Mouse (Mus musculus): ENCODE measurements around the gene Hist1h2ag. TPM values are rescaled to one million over a fixed set of nuclear protein-coding genes. Genes with fewer than 3 reads are reported as not detected.
A peak's percentile ranks its signal among the peaks of the same experiment; 100 is the strongest.
"Not testable (repeated sequence)": the region's sequence is repeated elsewhere in the genome, so short reads cannot be mapped to it uniquely, and the experiment has no call there.

The Hist1h2ag gene
- polyA plus RNA-seq (2015; fragmentation: Nextera tagmentation; extraction: Ambion mirVana) = 7.4 and 9.4 TPM in 2 replicates

- peak; percentile 85 for ATAC-seq
- Histone ChIP-seq H3K4me1 (ENCODE audit: insufficient read depth) (peaks cover 11% of the 10 kb centered on the region), H3K9ac (replicated peaks) (peak within 1 kb of the TSS; percentile 74), H3K27ac (ENCODE audit: low read depth) (peak within 1 kb of the TSS; percentile 96), H3K4me3 (ENCODE audit: low read depth, low read length) (peak within 1 kb of the TSS; percentile 54), H3K4me2 (ENCODE audit: low read depth, low read length) (peak within 1 kb of the TSS; percentile 80)
- not testable (repeated sequence) for H3K27me3 ChIP-seq (ENCODE audit: insufficient read depth, low read length); H3K36me3 ChIP-seq (replicated peaks; ENCODE audit: insufficient read depth, low read length); H3K9me3 ChIP-seq (ENCODE audit: low read length)
- WGBS (ENCODE audit: insufficient replicate concordance) = under 1% methylated on average over 43 of the region's 80 CpGs
- peak; percentile 87 for DNase-seq
- peak; percentile 86; the same call in 1 of the 2 replicates for TF ChIP-seq EP300 (IDR thresholded peaks at IDR 0.05; ENCODE audit: low read depth)
Measured at GRCm38 (mm10) chr13:22042568-22043502, at the start of gene Hist1h2ag, which contains the start of gene Hist1h2bj. Hist1h2ag (minus strand) TSS chr13:22042944. Hist1h2bj (plus strand) TSS chr13:22043214.

- 52% methylated on average over 1 of the region's 1 CpGs for WGBS (ENCODE audit: insufficient replicate concordance)
- H3K27ac ChIP-seq (ENCODE audit: low read depth); H3K4me1 ChIP-seq (ENCODE audit: insufficient read depth); H3K9ac ChIP-seq (replicated peaks); H3K4me3 ChIP-seq (ENCODE audit: low read depth, low read length); H3K36me3 ChIP-seq (replicated peaks; ENCODE audit: insufficient read depth, low read length); H3K9me3 ChIP-seq (ENCODE audit: low read length); H3K4me2 ChIP-seq (ENCODE audit: low read depth, low read length); ATAC-seq; DNase-seq; H3K27me3 ChIP-seq (ENCODE audit: insufficient read depth, low read length): not testable (repeated sequence)
Measured at GRCm38 (mm10) chr13:22084140-22084539, 41.4 kb upstream of the Hist1h2ag start, which contains the start of gene Vmn1r188. Vmn1r188 (plus strand) TSS chr13:22084440.

GRCm38 (mm10) chr13:22063468-22063867, 20.7 kb upstream of the Hist1h2ag start:
- H3K27ac ChIP-seq (ENCODE audit: low read depth) = no peak overlapping the region
- H3K4me1 ChIP-seq (ENCODE audit: insufficient read depth) = no peaks in the 10 kb centered on the region
- WGBS (ENCODE audit: insufficient replicate concordance) = 43% methylated on average over 1 of the region's 1 CpGs
- TF ChIP-seq EP300 (IDR thresholded peaks at IDR 0.05; ENCODE audit: low read depth) (no peak), CTCF (IDR thresholded peaks at IDR 0.05; ENCODE audit: low read depth) (no peak)
- DNase-seq (no peak), ATAC-seq (no peak)
- no peak overlapping the region for H3K9ac ChIP-seq (replicated peaks)
- no peaks in the 10 kb centered on the region for H3K27me3 ChIP-seq (ENCODE audit: insufficient read depth, low read length)
- H3K4me2 ChIP-seq (ENCODE audit: low read depth, low read length) = no peak overlapping the region
- no peaks in the 10 kb centered on the region for H3K9me3 ChIP-seq (ENCODE audit: low read length)
- no peak overlapping the region for H3K4me3 ChIP-seq (ENCODE audit: low read depth, low read length)
- no peaks in the 10 kb centered on the region for H3K36me3 ChIP-seq (replicated peaks; ENCODE audit: insufficient read depth, low read length)

- 54% methylated on average over 1 of the region's 1 CpGs for WGBS (ENCODE audit: insufficient replicate concordance)
- no peak for TF ChIP-seq EP300 (IDR thresholded peaks at IDR 0.05; ENCODE audit: low read depth)
- no peak for TF ChIP-seq CTCF (IDR thresholded peaks at IDR 0.05; ENCODE audit: low read depth)
- Histone ChIP-seq H3K9me3 (ENCODE audit: low read length) (no peaks in the 10 kb centered on the region), H3K4me3 (ENCODE audit: low read depth, low read length) (no peak overlapping the region), H3K9ac (replicated peaks) (no peak overlapping the region), H3K4me2 (ENCODE audit: low read depth, low read length) (no peak overlapping the region), H3K4me1 (ENCODE audit: insufficient read depth) (no peaks in the 10 kb centered on the region), H3K36me3 (replicated peaks; ENCODE audit: insufficient read depth, low read length) (no peaks in the 10 kb centered on the region), H3K27ac (ENCODE audit: low read depth) (no peak overlapping the region), H3K27me3 (ENCODE audit: insufficient read depth, low read length) (no peaks in the 10 kb centered on the region)
- DNase-seq = no peak
- ATAC-seq = no peak
Measured at GRCm38 (mm10) chr13:22061422-22061821, 18.7 kb upstream of the Hist1h2ag start.

GRCm38 (mm10) chr13:22053754-22054153, 11.0 kb upstream of the Hist1h2ag start:
- 84% methylated on average over 1 of the region's 1 CpGs for WGBS (ENCODE audit: insufficient replicate concordance)

GRCm38 (mm10) chr13:22051523-22051859, 8.7 kb upstream of the Hist1h2ag start:
- no peak overlapping the region for H3K27ac ChIP-seq (ENCODE audit: low read depth)
- no peaks in the 10 kb centered on the region for H3K9me3 ChIP-seq (ENCODE audit: low read length)
- H3K9ac ChIP-seq (replicated peaks) = peak overlapping the region; percentile 60
- no peaks in the 10 kb centered on the region for H3K36me3 ChIP-seq (replicated peaks; ENCODE audit: insufficient read depth, low read length)
- TF ChIP-seq CTCF (IDR thresholded peaks at IDR 0.05; ENCODE audit: low read depth) (no peak), EP300 (IDR thresholded peaks at IDR 0.05; ENCODE audit: low read depth) (no peak)
- H3K4me1 ChIP-seq (ENCODE audit: insufficient read depth) = peaks cover 16% of the 10 kb centered on the region
- peak overlapping the region; percentile 88 for H3K4me2 ChIP-seq (ENCODE audit: low read depth, low read length)
- WGBS (ENCODE audit: insufficient replicate concordance) = 12% methylated on average over 5 of the region's 5 CpGs
- peak overlapping the region; percentile 49 for H3K4me3 ChIP-seq (ENCODE audit: low read depth, low read length)
- no peak for DNase-seq
- H3K27me3 ChIP-seq (ENCODE audit: insufficient read depth, low read length) = no peaks in the 10 kb centered on the region
- no peak for ATAC-seq

More at GRCm38 (mm10) chr13:22053754-22054153, 11.0 kb upstream of the Hist1h2ag start:
- Histone ChIP-seq H3K27me3 (ENCODE audit: insufficient read depth, low read length) (no peaks in the 10 kb centered on the region), H3K36me3 (replicated peaks; ENCODE audit: insufficient read depth, low read length) (no peaks in the 10 kb centered on the region), H3K4me1 (ENCODE audit: insufficient read depth) (peaks cover 16% of the 10 kb centered on the region), H3K4me2 (ENCODE audit: low read depth, low read length) (no peak overlapping the region), H3K9ac (replicated peaks) (no peak overlapping the region), H3K27ac (ENCODE audit: low read depth) (no peak overlapping the region), H3K9me3 (ENCODE audit: low read length) (no peaks in the 10 kb centered on the region), H3K4me3 (ENCODE audit: low read depth, low read length) (no peak overlapping the region)
- DNase-seq (no peak), ATAC-seq (no peak)
- TF ChIP-seq CTCF (IDR thresholded peaks at IDR 0.05; ENCODE audit: low read depth) = no peak
- no peak for TF ChIP-seq EP300 (IDR thresholded peaks at IDR 0.05; ENCODE audit: low read depth)
